In the genomic region with DNA sequence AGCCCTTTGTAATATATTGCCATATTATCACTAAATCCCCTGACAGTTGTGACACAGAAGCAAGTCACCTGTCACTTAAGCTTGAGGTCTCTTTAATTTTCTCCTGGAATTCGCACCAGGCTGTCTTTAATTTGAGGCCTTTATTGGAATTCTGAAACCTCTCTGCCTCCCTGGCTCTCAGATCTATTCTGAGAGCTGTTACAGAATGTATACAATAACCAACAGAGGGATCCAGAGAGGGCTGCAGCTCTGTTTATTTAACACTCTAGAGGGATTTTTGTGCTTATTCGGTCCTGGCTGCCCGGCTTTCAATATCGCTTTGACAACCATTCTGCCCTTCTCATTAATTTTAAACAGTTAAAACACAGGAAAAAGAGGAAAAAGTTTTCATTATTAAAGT, we compare ENCODE assay signal across 26 mouse cellular contexts. TPM values are rescaled to one million over a fixed set of nuclear protein-coding genes. Genes with fewer than 3 reads are reported as not detected.
"Had no signal": no experiment of that assay in that cellular context is flagged by ENCODE, and none has a peak within 500 bp of the region (broad histone marks: within the 10 kb centered on the region; RNA-seq: fewer than 3 reads in every experiment).

No protein-coding gene starts in this region.

- H3K27ac ChIP-seq: kidney, embryonic 15.5 days; left cerebral cortex, adult 2 months; liver, embryonic 13.5 days; neural tube, embryonic 12.5 days; neural tube, embryonic 15.5 days; stomach, embryonic 15.5 days had no signal

- H3K9ac ChIP-seq: kidney, embryonic 15.5 days; liver, embryonic 13.5 days; neural tube, embryonic 12.5 days; neural tube, embryonic 15.5 days; stomach, embryonic 15.5 days had no signal

- ATAC-seq: lung, postnatal 0 days had no signal

- H3K4me1 ChIP-seq: kidney, embryonic 15.5 days; megakaryocyte, embryonic 14.5 days; neural tube, embryonic 12.5 days had no signal

- H3K4me2 ChIP-seq: kidney, embryonic 15.5 days; liver, embryonic 13.5 days; neural tube, embryonic 12.5 days; neural tube, embryonic 15.5 days; stomach, embryonic 15.5 days had no signal

- H3K4me3 ChIP-seq: kidney, embryonic 15.5 days; left cerebral cortex, adult 2 months; liver, embryonic 13.5 days; megakaryocyte, embryonic 14.5 days; neural tube, embryonic 12.5 days; neural tube, embryonic 15.5 days; stomach, embryonic 15.5 days had no signal

- H3K27me3 ChIP-seq: kidney, embryonic 15.5 days; liver, embryonic 13.5 days; megakaryocyte, embryonic 14.5 days; neural tube, embryonic 12.5 days; neural tube, embryonic 15.5 days; stomach, embryonic 15.5 days had no signal

- DNase-seq: kidney, adult 11 months; kidney, adult 8-10 months; kidney, postnatal 10 days; kidney, postnatal 36 days; layer of hippocampus, postnatal 36 days; liver, embryonic 13.5 days; lung, adult 2 months; retina, postnatal 1 day; right cerebral cortex, postnatal 25 days; spleen, adult 18-20 months; thymus, adult 18-20 months; thymus, postnatal 36 days had no signal

- H3K9me3 ChIP-seq: kidney, embryonic 15.5 days; liver, embryonic 13.5 days; megakaryocyte, embryonic 14.5 days; neural tube, embryonic 12.5 days; neural tube, embryonic 15.5 days; stomach, embryonic 15.5 days had no signal

RNA-seq across cellular contexts. Expression of a gene that starts 31.6 kb away (rescaled TPM):
- total RNA-seq: layer of hippocampus, adult 8-10 months; layer of hippocampus, postnatal 36 days; left cerebral cortex, adult 2 months; left cerebral cortex, postnatal 10 days; left cerebral cortex, postnatal 36 days; liver, adult 2 months had no signal
- polyA plus RNA-seq: kidney, embryonic 15.5 days; limb, embryonic 11.5 days; liver, embryonic 13.5 days; liver, embryonic 16.5 days; urinary bladder, adult 2 months had no signal
